Mouse (Mus musculus) kidney, postnatal 0 days (tissue): Measurements from ENCODE around the gene Prdx1. TPM values are rescaled to one million over a fixed set of nuclear protein-coding genes. Genes with fewer than 3 reads are reported as not detected.

Experiments used
- ATAC-seq: fragments of 200-750 bp; cut with Nextera tagmentation; replicated peaks from 2 replicates; pipeline ENCODE4 v1.8.0; 2017; ENCODE audit warnings: low read depth, moderate number of reproducible peaks, moderate TSS enrichment, moderate library complexity; ENCODE audit not compliant: low FRiP score
- DNase-seq: peaks from one replicate; pipeline ENCODE4 v3.0.0-alpha.2; 2016; ENCODE audit warnings: low spot score
- H3K27ac ChIP-seq: fragments of 300-500 bp; sonication (generic); 2 replicates; pipeline ENCODE4 v1.5.1; 2014; ENCODE audit warnings: mild to moderate bottlenecking
- H3K27me3 ChIP-seq: fragments of 300-500 bp; sonication (generic); 2 replicates; pipeline ENCODE4 v1.6.1; 2014; ENCODE audit warnings: low read length, mixed read lengths; ENCODE audit not compliant: insufficient read depth
- H3K36me3 ChIP-seq: fragments of 300-500 bp; sonication (generic); 2 replicates; pipeline ENCODE4 v1.6.1; 2014; ENCODE audit warnings: low read length, mixed read lengths; ENCODE audit not compliant: insufficient read depth
- H3K4me1 ChIP-seq: fragments of 300-500 bp; sonication (generic); replicated peaks from 2 replicates; pipeline ENCODE4 v1.6.1; 2014; ENCODE audit warnings: antibody characterized with exemption, low read length, mixed read lengths; ENCODE audit not compliant: insufficient read depth
- H3K4me2 ChIP-seq: fragments of 300-500 bp; sonication (generic); 2 replicates; pipeline ENCODE4 v1.6.1; 2014; ENCODE audit warnings: mild to moderate bottlenecking, low read length, moderate library complexity, mixed read lengths
- H3K4me3 ChIP-seq: fragments of 300-500 bp; sonication (generic); replicated peaks from 2 replicates; pipeline ENCODE4 v1.5.1; 2014; ENCODE audit warnings: low read depth, low read length
- H3K9ac ChIP-seq: fragments of 300-500 bp; sonication (generic); 2 replicates; pipeline ENCODE4 v1.6.1; 2014; ENCODE audit warnings: low read depth, low read length
- H3K9me3 ChIP-seq: fragments of 300-500 bp; sonication (generic); replicated peaks from 2 replicates; pipeline ENCODE4 v1.6.1; 2016; ENCODE audit warnings: low read length, inconsistent platforms, mixed read lengths
- CTCF ChIP-seq: IDR thresholded peaks from 2 replicates; pipeline ENCODE4 v1.5.1; 2016; ENCODE audit warnings: antibody characterized with exemption, low read depth, mild to moderate bottlenecking, moderate library complexity
- WGBS: fragments of 180-500 bp; shearing (Covaris S2); extraction: QIAGEN DNeasy Blood & Tissue Kit; methylation state at CpG from one replicate; pipeline ENCODE4 v1.1.7; 2014; 5-methylcytosine and 5-hydroxymethylcytosine counted together
- polyA plus RNA-seq: library from polyadenylated mRNA; unstranded; fragments of >200 nt; fragmentation: Nextera tagmentation; extraction: Ambion mirVana; gene quantifications from 2 replicates; pipeline ENCODE4 v1.2.1, GENCODE M21; 2015

Gene Prdx1
- 2,101 and 2,104 TPM in 2 replicates for polyA plus RNA-seq

DNA sequence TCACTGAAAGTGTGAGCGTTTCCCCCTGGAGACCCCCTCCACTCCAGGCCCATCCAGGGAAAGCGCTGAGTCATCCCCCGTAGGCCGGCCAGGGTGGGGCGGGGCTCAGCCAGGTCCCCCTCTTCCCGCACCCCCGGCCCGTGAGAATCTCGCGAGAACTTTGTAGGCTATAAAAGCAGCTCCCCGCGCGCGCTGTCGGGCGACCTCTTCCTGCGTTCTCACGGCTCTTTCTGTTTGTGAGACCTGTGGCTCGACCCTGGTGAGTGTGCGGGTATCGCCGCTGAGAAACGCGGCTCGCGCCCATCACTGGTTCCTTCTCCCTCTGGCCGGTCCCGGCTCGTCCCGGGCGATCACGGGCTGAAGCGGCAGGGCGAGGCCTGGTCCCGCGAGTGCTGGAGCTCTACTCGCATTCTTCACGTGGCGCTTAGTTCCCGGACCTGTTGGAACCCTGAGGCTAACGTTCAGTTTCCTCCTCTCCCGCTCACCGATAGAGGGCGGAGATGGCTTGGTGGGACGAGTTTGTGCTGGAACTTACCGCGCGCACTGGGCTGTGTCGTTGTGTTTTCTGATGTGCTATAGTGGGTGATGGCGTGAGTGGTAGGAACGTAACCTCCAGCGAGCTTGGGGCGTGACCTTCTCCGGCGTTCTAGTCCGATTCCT is at the start of gene Prdx1:
TSS of gene Prdx1 (plus strand) at position 143 of the 660 bp plus-strand sequence.
- peak; percentile 96 for DNase-seq
- peak within 1 kb of the TSS; percentile 69 for H3K4me3 ChIP-seq
- peak within 1 kb of the TSS; percentile 88 for H3K9ac ChIP-seq
- no peaks in the 10 kb centered on the region for H3K9me3 ChIP-seq
- 0 out of 2 replicates have a peak, but pooled peaks cover 4% of the 10 kb centered on the region for H3K4me1 ChIP-seq
- H3K36me3 ChIP-seq, result peaks cover 6% of the 10 kb centered on the region; the same call in 1 of the 2 replicates
- peak; percentile 94 for ATAC-seq
- peak within 1 kb of the TSS; percentile 99 for H3K27ac ChIP-seq
- under 1% methylated on average over 56 of the region's 56 CpGs for WGBS
- TF ChIP-seq CTCF, result peak; percentile 86
- H3K4me2 ChIP-seq, result peak within 1 kb of the TSS; percentile 63
- no peaks in the 10 kb centered on the region for H3K27me3 ChIP-seq

DNA sequence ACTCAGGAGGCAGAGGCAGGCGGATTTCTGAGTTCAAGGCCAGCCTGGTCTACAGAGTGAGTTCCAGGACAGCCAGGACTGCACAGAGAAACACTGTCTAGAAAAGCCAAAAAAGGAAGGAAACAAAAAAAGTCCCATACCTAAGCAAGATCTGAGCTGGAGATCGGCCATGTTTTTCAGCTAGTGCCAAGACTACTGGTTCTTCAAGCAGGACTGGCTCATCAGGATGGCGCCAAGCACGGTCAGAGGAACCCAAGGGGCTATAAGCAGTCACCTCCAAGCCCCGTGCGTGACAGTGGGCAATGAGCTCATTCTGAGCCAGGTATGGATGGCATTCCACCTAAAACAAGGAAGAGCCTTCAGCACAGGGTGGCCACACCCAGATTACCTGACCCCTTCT is 46.5 kb upstream of the Prdx1 start:
- DNase-seq, result no peak
- H3K4me3 ChIP-seq, result no peak overlapping the region
- no peak overlapping the region for H3K4me2 ChIP-seq
- peaks cover 66% of the 10 kb centered on the region for H3K36me3 ChIP-seq
- H3K9me3 ChIP-seq, result no peaks in the 10 kb centered on the region
- no peak overlapping the region for H3K27ac ChIP-seq
- no peak for TF ChIP-seq CTCF
- 92% methylated on average over 6 of the region's 6 CpGs for WGBS
- ATAC-seq, result no peak
- H3K4me1 ChIP-seq, result no peaks in the 10 kb centered on the region
- no peaks in the 10 kb centered on the region for H3K27me3 ChIP-seq
- H3K9ac ChIP-seq, result no peak overlapping the region

DNA sequence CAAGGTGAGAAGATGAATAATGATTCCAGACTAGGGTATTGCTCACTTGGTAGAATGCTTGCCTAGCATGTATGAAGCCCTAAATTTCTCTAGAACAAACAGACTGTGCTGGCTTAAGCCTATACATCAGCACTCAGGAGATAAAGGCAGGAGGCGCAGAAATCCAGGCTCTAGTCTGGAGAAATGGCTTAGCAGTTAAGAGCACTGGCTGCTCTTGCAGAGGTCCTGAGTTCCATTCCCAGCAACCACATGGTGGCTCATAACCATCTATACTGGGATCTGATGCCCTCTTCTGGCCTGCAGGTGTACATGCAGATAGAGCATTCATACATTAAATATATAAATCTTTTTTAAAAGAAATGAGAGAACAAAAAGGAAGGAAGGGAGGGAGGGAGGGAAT is 43.3 kb upstream of the Prdx1 start:
- no peaks in the 10 kb centered on the region for H3K9me3 ChIP-seq
- TF ChIP-seq CTCF, result peak; percentile 55
- DNase-seq (no peak), ATAC-seq (no peak)
- H3K9ac ChIP-seq, result no peak overlapping the region
- H3K4me1 ChIP-seq, result no peaks in the 10 kb centered on the region
- no peak overlapping the region for H3K4me3 ChIP-seq
- H3K4me2 ChIP-seq, result no peak overlapping the region
- H3K27me3 ChIP-seq, result no peaks in the 10 kb centered on the region
- 100% methylated on average over 1 of the region's 1 CpGs for WGBS
- peaks cover 52% of the 10 kb centered on the region for H3K36me3 ChIP-seq
- no peak overlapping the region for H3K27ac ChIP-seq

DNA sequence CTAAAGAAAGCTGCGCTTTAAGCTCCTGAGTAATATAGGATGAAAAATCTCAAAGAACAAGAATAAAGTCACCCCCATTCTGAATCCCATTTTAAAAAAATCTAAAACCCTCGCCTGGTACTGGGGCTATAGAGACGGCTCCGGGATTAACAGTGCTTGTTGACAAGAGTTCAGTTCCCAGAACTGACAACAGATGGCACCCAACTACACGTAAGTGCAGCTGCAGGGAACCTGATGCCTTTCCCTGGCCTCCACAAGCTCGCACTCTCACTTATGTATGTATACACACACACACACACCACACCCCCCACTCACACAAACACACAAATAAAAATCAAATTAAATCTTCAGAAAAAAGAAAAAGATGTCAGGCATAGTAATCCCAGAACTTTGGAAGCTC is 41.0 kb upstream of the Prdx1 start:
- H3K27ac ChIP-seq, result no peak overlapping the region
- H3K4me1 ChIP-seq, result no peaks in the 10 kb centered on the region
- no peaks in the 10 kb centered on the region for H3K27me3 ChIP-seq
- peaks cover 39% of the 10 kb centered on the region for H3K36me3 ChIP-seq
- 47% methylated on average over 6 of the region's 6 CpGs for WGBS
- peak; percentile 59 for TF ChIP-seq CTCF
- H3K4me3 ChIP-seq, result no peak overlapping the region
- DNase-seq, result peak; percentile 65
- no peak overlapping the region for H3K9ac ChIP-seq
- H3K4me2 ChIP-seq, result no peak overlapping the region
- H3K9me3 ChIP-seq, result no peaks in the 10 kb centered on the region
- ATAC-seq, result no peak

DNA sequence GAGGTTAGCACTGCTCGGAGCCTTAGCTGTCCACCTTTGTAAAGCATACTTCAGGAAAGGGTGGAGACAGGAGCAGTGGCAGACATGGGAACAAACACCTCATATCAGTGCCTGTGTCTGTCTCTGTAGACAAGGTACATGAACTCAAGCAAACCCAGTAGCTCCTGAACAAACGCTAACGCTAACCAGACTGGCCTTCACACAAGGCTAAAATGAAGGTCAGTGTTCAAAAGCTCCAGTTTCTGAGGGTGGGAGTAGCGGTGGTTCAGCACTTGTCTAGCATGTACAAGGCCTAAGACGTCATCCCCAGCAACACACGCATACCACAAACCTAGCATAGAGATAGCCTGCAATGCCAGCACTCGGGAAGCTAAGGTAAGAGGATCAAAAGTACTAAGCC is 39.7 kb upstream of the Prdx1 start:
- no peaks in the 10 kb centered on the region for H3K9me3 ChIP-seq
- no peak for ATAC-seq
- no peak overlapping the region for H3K4me2 ChIP-seq
- no peak overlapping the region for H3K27ac ChIP-seq
- no peak overlapping the region for H3K9ac ChIP-seq
- WGBS, result 74% methylated on average over 7 of the region's 7 CpGs
- no peaks in the 10 kb centered on the region for H3K27me3 ChIP-seq
- H3K36me3 ChIP-seq, result peaks cover 30% of the 10 kb centered on the region
- H3K4me3 ChIP-seq, result no peak overlapping the region
- TF ChIP-seq CTCF, result no peak
- H3K4me1 ChIP-seq, result peaks cover 4% of the 10 kb centered on the region; the same call in 1 of the 2 replicates
- DNase-seq, result no peak

DNA sequence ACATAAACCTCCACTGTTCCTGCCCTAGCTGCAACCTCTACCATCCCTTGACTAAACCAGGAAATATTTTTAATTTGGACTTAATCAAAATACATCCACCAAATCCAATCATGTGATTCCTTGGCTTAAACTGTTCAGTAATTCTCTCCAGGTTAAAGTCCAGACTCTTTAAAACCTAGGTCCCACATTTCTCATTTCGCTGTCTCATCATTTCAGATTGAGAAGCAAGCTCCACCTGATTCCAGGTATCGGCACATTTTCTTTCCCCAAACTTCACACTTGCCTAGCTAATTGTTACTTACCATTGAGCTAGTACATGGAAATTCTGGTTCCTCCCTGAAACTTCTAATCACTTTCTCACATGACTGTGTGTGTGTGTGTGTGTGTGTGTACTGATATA is 35.9 kb upstream of the Prdx1 start:
- H3K27me3 ChIP-seq, result no peaks in the 10 kb centered on the region
- no peaks in the 10 kb centered on the region for H3K9me3 ChIP-seq
- H3K27ac ChIP-seq, result no peak overlapping the region
- H3K4me3 ChIP-seq, result no peak overlapping the region
- TF ChIP-seq CTCF, result no peak
- H3K36me3 ChIP-seq, result peaks cover 8% of the 10 kb centered on the region
- ATAC-seq (no peak), DNase-seq (no peak)
- no peak overlapping the region for H3K9ac ChIP-seq
- H3K4me1 ChIP-seq, result peaks cover 4% of the 10 kb centered on the region; the same call in 1 of the 2 replicates
- H3K4me2 ChIP-seq, result peak overlapping the region; percentile 70; the same call in 1 of the 2 replicates
- 87% methylated on average over 2 of the region's 2 CpGs for WGBS
